Mouse (Mus musculus) right cerebral cortex, postnatal 14 days (tissue): ENCODE data around the gene Sox11.

Source experiments
- DNase-seq: peaks from one replicate; pipeline ENCODE4 v3.0.0; 2022

Sox11 gene

DNA sequence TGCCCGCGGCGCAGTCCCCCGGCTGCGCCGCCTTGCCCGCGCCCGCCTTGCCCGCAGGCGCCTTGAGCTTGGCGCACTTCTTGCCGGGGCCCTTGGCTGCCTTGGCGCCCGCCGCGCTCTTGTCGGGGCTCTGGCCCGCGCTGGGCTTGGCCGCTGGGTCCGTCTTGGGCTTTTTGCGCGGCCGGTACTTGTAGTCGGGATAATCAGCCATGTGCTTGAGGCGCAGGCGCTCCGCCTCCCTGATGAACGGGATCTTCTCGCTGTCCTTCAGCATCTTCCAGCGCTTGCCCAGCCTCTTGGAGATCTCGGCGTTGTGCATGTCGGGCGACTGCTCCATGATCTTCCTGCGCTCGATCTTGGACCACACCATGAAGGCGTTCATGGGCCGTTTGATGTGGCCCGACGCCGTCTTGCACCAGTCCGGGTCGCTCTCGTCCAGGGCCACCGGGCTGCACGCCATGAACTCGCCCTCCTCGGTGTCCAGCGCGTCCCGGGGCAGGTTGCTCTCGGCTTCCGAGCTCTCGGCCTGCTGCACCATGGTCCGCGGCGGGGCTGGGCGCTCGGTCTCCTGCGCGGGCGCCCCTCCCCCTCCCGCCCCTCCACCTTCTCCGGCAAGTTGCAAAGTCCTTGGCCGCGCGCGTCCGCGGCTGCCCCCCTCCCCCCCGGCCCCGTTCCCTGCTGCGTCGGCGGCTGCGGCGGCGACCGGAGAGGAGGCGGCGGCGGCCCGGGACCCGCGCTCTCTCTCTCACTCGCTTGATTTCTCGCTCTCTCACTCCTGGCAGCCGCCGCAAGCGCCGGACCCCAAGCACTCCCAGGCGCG is at the start of gene Sox11:
Sox11 (minus strand) TSS at position 704 of the 820 bp plus-strand sequence.
- DNase-seq = peak; percentile 58

DNA sequence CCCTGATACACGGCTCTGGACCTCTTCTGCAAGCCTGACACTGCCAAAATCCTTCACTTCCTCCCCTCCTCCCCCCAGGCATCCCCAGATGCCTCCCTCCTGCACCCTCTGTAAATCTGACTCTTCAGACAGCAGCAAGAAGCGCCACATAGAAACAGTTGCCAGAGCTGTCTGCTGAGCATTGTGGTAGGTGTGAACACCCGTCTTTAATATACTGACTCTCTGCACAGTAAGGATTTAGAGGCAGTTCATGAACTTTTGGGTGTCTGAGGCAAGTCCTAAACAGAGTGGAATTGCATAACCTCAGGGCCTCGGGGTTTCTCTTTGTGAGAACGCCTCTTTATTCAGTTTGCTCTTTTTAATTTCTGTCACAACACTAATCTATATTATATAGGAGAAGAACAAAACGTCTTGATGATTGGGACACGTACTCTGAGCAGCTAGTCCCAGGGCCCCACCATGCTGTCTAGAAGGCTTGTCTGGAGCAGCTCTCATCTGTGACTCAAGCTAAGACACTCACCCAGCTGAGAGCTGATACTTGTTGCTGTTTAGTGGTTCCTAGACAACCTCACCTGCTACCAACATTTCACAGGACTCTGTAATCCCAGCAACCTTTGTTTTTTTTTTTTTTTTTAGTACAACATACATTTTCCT is 49.4 kb upstream of the Sox11 start:
- no peak for DNase-seq

DNA sequence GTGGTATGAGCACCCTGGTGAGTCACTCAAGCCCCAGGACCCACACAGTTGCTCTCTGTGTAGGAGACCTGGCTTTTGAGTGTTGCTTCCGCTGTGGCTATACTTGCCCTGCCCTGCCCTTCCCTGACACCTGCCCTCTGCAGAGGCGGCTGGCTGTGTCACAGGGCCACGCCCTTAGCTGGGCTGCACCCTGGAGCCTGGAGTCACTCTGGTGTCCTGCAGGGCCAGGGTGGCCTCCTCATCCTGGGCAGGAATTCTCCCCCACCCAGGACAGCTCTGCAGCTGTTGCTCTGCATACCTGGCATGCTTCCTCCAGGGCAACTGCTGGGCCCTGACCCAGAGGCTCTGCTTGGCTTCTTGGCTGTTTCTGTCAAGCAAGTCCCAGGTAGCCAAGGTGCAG is 48.1 kb upstream of the Sox11 start:
- DNase-seq = no peak

DNA sequence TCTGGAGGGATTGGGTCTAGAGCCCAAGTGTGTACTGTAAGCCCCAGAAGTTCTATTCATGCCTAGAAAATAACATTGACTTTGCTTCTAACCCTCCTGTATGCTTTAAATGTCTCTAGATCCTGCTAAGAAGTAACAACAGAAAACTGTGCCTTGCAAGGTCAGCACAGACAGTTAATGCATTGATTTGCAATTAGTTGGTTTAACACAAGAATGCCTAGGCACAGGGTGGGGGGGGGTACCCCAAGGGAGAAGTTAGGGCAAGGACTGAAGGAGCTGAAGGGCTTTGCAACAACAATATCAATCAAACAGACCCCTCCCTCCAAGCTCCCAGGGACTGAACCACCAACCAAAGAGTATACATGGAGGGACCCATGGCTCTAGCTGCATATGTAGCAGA is 47.1 kb upstream of the Sox11 start:
- DNase-seq = no peak

DNA sequence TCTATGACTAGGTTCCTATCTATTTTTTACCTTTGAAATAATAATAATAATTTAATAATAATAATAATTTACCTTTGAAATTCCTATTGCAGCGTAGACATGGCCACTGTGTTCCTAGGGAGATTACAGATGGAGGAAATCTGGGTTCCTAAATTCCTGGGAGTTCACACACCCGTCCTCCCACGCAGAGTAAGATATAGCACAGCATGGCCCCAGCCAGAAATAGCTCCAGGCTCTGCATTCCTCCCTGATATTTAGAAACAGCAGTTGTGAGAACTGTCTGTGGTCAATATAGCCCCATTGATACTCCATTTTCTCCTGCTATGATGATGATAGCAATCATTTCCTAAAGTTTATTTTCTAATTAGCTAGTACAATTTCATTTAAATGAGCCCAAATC is 30.1 kb upstream of the Sox11 start:
- DNase-seq = no peak

DNA sequence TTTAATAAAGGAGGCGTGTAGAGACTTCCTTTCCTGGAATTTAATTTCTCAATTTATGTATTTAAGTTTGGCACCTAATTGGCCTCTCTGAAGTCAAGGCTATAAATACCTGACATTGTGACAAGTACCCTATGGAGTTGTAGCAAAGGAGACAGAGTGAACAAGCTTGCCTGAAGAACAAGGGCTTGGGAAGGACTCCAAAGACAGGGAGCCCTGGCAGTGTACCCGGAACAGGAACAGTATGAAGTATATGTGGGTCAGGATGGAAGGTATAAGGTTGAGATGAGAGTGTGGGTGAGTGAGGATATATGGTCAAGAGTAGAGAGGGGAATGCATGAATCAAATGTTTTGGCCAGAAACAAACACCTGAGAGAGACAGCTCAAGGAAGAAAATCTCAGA is 28.4 kb upstream of the Sox11 start:
- no peak for DNase-seq

DNA sequence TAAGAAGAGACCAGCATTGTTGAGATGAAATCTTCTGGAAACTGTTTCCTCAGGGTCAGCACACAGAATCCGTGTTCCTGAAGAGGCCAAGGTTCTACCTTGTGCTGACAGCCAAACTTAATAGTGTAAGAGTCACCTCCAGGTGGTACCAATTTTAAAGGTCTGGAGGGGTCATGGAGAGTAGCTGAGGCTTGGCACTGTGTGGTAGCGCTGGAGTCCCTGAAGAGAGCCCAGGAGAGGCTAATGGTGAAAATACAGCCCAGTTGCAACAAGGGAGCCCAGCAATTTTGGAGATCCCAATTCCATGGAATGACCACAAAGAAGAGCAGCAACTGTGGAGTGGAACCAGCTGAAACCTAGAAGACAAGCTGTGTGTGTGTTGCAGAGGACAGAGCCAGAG is 25.1 kb upstream of the Sox11 start:
- DNase-seq = no peak

DNA sequence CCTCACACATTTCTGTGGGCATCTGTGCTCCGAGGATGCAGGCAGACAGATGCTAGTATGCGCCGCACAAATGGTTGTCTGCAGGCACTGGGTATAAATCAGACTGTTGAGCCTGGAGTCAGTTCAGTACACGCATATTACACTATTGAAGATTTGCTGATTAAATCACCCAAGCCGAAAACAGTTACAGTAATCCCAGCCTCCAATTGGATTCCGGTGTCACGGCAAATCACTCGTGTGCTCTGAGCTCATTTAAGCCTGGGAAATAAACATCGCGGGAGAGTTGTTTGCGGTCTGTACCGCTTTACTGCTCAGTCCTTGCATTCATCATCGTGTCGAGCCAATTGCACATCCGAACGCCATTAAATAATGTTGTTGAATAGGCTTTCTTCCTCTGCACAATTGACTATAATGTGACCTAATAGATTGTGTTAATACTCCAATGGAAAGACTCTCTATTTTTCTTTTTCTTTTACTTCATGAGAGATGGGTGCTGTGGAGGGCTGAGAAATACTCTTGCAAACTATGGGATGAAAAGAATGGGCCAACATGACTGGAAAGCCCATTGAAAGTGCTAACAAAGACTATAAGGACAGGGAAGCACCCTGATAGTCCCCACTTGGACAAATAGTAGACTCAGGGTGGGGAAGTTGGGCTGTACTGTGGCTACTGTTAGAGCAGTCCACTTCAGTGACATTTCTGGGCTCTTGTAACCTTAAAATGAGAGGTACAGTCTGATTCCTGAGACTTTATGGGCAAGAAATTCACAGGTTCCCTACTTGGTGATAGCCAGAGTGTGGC is 21.7 kb upstream of the Sox11 start:
- DNase-seq = no peak

DNA sequence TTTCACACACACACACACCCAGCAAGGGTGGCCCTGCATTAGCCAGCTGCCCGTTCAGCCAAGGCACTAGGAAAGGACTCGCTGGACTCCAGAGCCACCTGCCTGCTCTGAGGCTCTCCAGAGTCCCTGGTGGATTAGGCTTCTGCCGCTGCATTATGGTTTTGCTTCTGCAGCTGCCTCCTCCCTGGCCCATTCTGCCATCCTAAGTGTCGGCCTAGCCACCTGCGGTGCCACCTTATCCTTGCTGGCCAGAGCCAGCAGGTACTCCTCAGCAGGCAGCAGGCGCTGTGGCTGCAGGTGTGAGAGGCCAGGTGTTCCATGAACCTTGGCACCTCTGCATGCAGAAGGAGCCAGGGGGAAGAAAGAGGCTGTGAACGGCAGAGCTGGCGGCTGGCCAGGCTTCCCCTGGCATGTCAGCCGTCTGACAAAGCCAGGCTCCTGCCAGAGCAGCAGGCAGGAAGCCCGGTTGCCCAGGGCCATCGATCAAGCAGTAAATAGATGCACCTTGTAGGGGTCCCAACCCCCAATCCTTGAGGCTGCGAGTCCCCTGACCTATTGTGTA is 14.8 kb upstream of the Sox11 start:
- DNase-seq = peak; percentile 33

DNA sequence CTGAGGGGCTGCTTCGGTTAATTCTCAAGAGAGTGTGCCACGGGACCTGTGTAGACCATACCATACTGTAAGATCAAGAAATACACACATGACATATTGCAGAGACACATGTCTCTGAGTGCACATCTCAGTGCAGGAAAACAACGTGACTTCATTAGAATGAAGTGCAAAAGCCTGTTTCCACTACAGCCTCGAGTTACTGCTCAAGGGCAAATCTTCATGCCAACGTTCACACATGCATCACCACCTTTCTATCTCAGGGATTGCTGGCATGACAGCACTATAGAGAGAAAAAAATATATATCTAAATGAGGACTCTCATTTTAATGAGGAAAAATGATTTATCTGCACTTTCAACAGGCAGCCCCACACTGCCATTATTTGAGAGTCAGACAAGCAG is 14.2 kb upstream of the Sox11 start:
- no peak for DNase-seq

DNA sequence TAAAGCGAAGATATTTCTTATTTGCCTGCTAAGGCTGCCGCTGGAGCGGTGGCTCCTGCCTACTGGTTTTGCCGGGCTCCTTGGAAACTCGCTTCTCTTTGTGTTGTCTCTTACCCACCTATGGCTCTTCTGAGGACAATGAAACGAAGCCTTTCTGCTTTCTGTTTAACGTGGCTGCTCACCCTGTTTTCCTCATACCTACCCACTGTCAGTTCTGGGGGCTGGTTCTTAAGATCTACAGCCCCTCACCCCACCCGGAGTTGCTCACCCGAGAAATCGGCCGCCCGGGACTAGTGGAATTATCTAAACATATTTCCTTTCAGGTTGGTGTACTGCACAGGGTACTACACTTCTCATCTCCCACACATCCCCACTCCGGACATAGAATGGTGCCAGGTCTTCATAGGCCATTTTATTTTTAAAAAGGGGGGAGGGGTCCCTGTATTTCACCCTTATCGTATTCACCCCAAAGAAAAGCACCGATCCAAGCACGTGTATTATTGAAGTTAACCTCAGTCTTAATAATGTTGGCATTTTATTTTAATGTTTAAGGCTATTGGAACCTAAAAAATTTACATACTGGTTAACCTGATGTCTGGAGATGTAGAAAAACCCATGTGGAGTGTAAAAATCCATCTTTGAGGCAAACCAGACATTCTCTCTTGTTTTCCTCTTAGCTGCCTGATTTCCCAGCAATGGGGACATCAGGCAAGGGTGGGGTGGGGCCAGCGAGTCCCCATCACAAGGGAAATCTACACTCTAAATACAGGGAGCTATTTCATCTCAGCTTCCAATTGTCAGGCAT is 1.4 kb upstream of the Sox11 start:
- DNase-seq = peak; percentile 28

DNA sequence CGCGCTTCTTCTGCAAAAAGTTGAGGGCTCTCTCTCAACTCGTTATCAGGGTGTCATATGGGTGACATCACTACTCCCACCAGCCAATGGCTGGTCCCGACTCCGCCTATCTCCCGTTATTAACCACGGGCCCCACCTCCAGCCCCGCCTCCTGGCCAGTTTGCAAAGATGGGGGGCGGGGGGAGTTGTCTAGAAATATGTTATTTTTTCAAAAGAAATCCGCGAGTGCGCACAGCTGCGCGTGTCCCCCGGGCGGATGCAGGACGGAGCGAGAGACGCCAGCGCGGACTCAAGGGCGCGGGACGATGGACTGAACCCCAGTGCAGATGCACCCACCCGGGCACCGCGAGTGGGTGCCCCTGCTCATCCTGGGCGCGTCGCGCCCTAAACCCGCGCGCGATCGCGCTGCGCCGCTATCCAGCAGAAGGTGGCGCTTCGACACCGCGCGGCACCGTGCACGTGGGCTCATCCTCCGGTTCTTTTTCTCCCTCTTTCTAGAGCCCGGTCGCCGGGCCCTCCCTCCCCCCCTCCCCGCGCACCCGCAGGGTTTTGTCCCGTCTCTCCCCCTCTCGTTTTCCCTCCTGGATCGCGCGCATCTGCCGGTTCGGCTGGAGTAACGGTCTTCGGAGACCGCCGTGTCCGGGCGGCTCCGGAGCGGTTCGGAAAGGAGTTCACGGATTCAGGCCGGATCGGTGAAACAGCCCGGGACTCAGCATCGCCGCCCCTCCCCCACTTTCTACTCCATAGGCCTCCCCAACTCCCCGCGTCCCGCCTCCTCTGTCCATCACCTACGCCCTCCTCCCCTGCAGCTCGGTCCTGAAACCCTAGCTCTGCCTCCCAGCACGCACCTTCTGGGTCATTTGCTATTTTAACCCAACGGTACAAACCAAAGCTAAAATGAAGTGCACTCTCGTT is 574 bp upstream of the Sox11 start:
- peak; percentile 87 for DNase-seq

DNA sequence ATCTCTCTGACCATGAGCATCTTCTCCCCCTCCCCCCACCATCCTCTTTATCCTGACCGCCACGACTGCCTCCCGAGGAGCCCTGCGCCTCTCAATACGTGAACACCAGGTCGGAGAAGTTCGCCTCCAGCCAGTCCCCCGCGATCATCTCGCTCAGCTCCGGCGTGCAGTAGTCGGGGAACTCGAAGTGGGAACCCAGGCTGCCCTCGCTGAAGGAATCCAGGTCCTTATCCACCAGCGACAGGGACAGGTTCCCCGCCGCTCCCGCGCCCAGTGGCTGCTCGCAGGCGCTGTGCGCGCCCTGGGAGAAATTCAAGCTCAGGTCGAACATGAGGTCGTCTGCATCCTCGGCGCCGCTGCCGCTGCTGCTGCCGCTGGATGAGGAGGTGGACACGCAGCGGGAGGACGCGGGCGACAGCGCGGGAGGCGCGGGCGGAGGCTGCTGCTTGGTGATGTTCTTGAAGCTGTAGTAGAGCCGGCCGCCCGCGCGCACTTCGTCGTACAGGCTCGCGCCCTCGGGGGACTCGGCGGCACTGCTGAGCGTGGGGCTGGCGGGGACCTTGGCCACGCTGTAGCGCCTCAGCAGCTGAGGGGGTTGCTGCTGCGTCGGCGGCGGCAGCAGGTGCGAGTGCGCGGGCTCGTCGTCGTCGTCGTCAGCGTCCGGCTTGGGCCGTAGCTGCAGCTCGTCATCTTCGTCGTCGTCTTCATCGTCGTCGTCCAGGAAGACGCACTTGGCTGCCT is 1.1 kb downstream of the Sox11 start:
- peak; percentile 68 for DNase-seq

DNA sequence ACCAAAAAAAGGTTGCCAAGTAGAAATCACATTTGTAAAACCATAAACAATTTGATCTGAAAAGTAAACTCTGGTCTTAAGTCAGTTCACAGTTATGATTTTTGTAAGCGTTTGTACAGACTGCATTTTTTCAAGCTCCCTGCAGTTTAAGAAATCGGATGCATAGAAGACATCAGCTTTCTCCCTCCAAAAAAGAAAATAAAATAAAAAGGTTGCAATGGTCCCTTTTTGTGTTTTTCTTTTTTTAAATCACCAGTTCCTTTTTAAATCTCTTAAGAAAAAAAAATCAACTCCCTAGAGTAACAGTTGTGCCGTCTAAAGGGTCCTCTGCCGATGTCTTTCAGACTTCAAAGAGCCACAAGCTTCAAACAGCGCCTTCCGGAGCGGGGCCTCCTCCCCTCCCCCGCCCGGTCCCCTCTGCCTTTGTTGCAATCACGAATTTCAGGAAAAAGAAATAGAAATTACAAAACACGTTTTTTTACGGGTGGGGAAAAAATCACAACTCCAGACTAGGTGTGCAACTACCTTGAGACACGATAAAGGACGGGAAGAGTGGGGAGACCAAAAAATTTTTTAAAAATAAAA is 1.8 kb downstream of the Sox11 start:
- peak; percentile 13 for DNase-seq

DNA sequence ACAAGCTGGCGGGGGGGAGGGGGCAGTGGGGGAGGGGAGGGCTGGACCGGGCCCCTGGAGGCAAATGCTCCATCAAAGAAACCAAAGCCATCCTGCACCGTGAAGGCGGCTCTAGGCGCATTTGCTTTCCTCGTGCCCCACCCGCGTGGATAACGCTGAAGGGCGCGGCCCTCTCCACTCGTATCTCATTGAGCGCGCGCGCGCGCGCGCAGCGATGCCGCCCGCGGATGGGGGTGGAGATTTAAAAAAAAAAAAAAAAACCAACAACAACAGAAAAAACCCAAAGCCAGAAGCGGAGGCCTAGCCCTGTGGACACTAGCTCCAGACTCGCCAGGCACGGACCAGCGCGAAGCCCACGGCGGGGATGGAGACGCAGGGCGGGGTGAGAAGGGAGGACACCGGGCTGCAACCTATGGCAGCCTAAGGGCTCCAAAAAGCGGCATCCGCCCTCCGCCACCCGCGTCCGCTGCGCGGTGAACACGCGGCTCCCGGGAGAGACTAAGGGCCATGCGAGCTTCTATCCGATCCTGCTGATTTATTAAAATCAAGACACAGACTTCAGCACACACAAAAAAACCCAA is 3.1 kb downstream of the Sox11 start:
- DNase-seq = peak; percentile 72

DNA sequence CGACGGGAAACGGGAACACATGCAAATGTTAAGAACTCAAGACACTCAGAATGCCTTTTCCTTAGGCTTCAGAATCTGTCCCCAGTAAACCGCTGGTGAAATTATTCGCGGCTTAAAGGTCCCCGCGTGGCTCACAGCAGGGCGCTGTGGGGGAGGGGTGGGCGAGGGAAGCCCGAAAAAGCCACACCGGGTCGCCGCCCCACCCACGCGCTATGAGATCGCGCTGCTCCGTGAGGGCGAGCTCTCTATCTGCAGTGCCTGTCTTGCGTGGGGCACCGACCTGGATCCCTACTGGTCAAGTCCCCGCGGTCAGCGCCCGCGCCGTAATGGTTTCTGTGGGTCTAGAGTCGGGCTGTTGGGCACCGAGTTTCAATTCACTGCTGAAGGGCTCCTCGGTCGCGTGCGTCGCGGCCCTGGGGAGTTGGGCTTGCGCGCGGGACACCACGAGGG is 3.6 kb downstream of the Sox11 start:
- peak; percentile 54 for DNase-seq

DNA sequence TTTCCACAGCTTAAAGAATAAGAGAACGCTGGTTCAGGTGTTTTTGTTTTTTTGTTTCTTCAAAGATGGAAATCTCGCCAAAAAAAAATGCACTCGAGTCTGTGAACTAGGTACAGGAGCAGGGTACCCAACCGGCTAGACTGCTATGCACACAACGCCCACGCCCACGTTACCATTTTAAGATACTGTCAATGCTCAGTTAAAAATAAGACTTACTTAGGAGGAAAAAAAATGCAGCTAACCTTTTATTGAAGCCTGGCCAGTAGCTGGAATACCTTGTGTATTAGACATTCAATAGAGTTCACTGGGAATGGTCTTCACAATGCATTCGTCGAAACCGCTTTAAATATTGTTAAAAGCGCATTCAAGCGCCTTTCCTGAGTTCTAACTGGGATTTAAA is 4.3 kb downstream of the Sox11 start:
- DNase-seq = peak; percentile 46

DNA sequence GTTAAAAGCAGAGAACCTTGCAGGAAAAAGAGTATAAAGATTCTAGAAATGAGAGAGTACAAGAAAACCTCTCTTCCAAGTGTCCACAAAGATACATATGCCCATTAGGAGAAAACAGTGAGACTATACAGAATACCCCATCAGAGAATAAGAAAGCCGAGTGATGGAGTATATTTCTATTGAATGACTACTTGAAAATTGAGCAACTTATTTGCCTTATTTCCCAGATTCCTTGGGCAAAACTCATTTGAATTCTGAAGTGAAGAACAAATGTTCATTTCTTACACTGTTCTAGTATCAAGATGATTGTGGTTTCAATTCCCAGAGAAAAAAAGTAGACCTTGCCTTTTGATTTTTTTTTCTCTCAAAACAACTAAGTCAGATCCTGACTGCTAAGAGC is 4.9 kb downstream of the Sox11 start:
- DNase-seq = no peak

DNA sequence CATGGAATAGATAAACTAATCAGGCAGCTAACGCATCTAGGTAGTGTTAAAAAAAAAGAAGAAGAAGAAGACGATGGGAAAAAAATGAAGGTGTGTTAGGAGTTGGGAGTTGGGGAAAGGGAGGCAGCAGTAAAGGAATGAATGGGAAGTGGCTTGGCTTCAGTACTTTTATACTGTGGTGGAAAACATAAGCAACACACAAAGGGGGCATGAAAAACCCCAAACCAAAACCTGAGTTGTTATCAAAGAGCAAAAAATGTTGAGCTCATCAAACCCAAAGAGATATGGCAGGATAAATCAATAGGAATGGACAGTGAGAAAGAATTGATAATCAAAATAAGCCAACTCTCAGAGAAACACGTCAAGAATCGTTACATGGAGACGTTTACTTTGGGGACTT is 5.6 kb downstream of the Sox11 start:
- no peak for DNase-seq

DNA sequence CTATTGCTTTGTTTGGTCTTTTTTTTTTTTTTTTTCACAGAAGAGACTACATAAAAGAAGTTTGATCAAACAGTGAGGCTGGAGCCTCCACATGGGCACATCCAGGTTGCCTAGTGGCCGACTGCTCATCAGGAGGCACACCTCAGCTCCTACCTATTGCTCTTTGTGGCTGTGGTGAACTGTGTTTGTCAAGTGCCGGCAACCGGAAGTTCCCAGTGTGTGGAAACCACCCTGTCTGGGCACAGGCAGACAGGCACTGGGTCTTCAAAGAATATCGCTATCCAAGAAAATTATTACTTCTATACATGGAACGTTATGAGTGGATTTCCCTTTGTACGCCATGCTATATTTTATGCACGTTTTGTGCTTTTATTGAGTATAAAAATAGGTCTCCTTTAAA is 6.0 kb downstream of the Sox11 start:
- DNase-seq = no peak
